Mouse (Mus musculus) limb, embryonic 15.5 days (tissue): ENCODE measurements at regions not wholly inside any gene's neighbourhood (a gene's known extent, or its start where the extent isn't known, plus 50 kb on each side); places are given as distances from the start of the nearest gene placed in this dataset.

Source experiments
- ATAC-seq: fragments of 200-750 bp; cut with Nextera tagmentation; 2 replicates; pipeline ENCODE4 v1.8.0; 2017; ENCODE audit warnings: low read depth, moderate TSS enrichment; ENCODE audit not compliant: insufficient number of reproducible peaks, low FRiP score, low TSS enrichment
- H3K27ac ChIP-seq: fragments of 300-500 bp; sonication (generic); 2 replicates; pipeline ENCODE4 v1.5.1; 2015; ENCODE audit warnings: moderate library complexity, mild to moderate bottlenecking, inconsistent platforms
- H3K27me3 ChIP-seq: fragments of 300-500 bp; sonication (generic); 2 replicates; pipeline ENCODE4 v1.6.1; 2015; ENCODE audit warnings: inconsistent platforms
- H3K36me3 ChIP-seq: fragments of 300-500 bp; sonication (generic); 2 replicates; pipeline ENCODE4 v1.6.1; 2015; ENCODE audit warnings: inconsistent platforms
- H3K4me1 ChIP-seq: fragments of 300-500 bp; sonication (generic); 2 replicates; pipeline ENCODE4 v1.6.1; 2015; ENCODE audit warnings: inconsistent platforms
- H3K4me2 ChIP-seq: fragments of 300-500 bp; sonication (generic); 2 replicates; pipeline ENCODE4 v1.6.1; 2015; ENCODE audit warnings: mild to moderate bottlenecking, inconsistent platforms
- H3K4me3 ChIP-seq: fragments of 300-500 bp; sonication (generic); 2 replicates; pipeline ENCODE4 v1.5.1; 2015; ENCODE audit warnings: mild to moderate bottlenecking, inconsistent platforms
- H3K9ac ChIP-seq: fragments of 300-500 bp; sonication (generic); 2 replicates; pipeline ENCODE4 v1.6.1; 2015; ENCODE audit warnings: inconsistent platforms
- H3K9me3 ChIP-seq: fragments of 300-500 bp; sonication (generic); 2 replicates; pipeline ENCODE4 v1.6.1; 2016; ENCODE audit warnings: inconsistent platforms
- WGBS: fragments of 180-500 bp; shearing (Covaris S2); methylation state at CpG from one replicate; pipeline ENCODE4 v1.1.7; 2015; 5-methylcytosine and 5-hydroxymethylcytosine counted together

DNA sequence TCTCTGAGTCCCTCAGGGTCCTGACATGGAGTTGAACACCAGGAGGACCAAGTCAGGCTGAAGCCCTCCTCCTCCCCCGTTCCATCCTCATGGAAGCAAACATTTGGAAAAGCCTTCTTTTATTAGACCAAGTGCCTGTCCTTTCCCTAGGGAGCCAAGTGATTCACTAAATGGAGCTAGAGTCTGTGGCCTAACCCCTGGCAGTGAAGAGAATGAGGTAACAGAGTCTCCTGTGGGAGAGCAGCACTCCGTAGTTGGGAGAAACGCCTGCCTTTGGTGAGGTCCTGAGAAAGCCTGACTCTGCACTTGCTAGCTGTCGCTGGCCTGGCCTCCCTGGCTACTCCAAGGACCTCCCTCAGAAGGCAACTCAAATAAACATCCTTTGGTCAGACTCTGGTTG lies 104.2 kb downstream of the Tle3 start:
- Histone ChIP-seq H3K9me3 (no peaks in the 10 kb centered on the region), H3K4me1 (no peaks in the 10 kb centered on the region), H3K9ac (no peak overlapping the region), H3K4me2 (no peak overlapping the region), H3K4me3 (no peak overlapping the region), H3K27me3 (no peaks in the 10 kb centered on the region), H3K27ac (no peak overlapping the region), H3K36me3 (no peaks in the 10 kb centered on the region)
- no peak for ATAC-seq
- 58% methylated on average over 4 of the region's 4 CpGs for WGBS

DNA sequence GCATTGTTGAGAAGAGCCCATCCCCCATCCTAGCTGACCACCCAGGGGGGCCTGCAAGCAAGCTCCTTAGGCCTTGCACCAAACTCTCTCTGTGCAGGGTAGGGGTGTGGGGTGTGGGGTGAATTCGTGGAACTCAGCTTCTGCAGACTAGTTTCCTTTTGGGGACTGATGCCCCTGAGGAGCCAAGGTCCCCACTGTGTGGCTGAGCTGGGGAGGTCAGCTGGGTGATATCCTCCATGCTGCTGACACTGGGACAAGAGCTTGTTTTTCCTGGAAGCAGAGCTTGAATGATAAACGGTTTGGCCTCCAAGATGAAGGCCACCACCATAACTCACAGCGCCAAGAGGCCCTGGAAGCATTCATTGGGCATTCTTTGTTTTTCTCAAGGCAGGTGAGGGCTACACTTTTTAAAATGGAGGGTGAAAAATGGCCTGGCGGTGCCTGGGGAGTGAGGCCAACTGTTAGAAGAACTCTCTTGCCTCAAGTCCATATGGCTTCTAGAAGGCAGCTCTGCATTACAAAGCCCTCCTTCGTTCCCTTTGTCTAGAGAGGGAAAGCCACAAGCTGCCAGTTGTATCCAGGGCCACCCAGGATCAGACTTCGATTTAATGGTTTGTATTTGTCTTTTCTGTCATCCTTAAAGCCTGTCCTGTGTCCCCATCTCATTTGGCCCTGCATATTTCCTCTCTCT lies 98.8 kb downstream of the Tle3 start:
- ATAC-seq: no peak
- no peak overlapping the region for H3K4me2 ChIP-seq
- H3K9ac ChIP-seq: no peak overlapping the region
- no peak overlapping the region for H3K4me3 ChIP-seq
- WGBS: 59% methylated on average over 6 of the region's 6 CpGs
- H3K27me3 ChIP-seq: no peaks in the 10 kb centered on the region
- H3K4me1 ChIP-seq: 0 out of 2 replicates have a peak, but pooled peaks cover 3% of the 10 kb centered on the region
- H3K27ac ChIP-seq: no peak overlapping the region
- no peaks in the 10 kb centered on the region for H3K36me3 ChIP-seq
- H3K9me3 ChIP-seq: no peaks in the 10 kb centered on the region

DNA sequence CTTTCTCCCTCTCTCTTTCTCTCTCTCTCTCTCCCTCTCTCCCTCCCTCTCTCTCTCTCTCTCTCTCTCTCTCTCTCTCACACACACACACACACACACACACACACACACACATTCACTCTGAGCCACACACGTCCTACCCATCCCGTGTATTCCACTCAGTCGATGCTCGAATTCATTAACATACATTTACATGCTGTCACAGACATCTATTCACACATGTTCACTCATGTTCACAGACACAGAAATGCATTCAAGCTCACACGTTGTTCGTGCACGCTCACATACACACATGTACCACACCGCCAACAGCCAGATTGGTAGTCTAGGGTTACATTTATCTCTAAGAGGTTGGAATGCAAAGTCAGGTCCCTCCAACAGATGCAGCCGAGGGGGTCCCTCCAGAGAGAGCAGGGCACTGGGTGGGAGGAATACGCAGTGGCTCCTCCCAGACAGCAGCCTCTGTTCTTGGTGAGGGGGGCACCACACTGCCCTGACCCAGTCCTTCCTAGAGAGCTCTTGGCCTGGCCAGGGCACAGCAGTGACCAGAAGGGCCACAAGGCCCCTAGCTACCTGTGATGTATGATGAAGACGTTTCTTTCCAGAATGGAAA lies 96.8 kb downstream of the Tle3 start:
- WGBS: 52% methylated on average over 11 of the region's 11 CpGs
- no peak overlapping the region for H3K27ac ChIP-seq
- no peak overlapping the region for H3K9ac ChIP-seq
- 0 out of 2 replicates have a peak, but pooled peaks cover 3% of the 10 kb centered on the region for H3K4me1 ChIP-seq
- no peak for ATAC-seq
- H3K9me3 ChIP-seq: 0 out of 2 replicates have a peak, but pooled peaks cover 4% of the 10 kb centered on the region
- no peaks in the 10 kb centered on the region for H3K36me3 ChIP-seq
- H3K27me3 ChIP-seq: no peaks in the 10 kb centered on the region
- H3K4me3 ChIP-seq: no peak overlapping the region
- no peak overlapping the region for H3K4me2 ChIP-seq

DNA sequence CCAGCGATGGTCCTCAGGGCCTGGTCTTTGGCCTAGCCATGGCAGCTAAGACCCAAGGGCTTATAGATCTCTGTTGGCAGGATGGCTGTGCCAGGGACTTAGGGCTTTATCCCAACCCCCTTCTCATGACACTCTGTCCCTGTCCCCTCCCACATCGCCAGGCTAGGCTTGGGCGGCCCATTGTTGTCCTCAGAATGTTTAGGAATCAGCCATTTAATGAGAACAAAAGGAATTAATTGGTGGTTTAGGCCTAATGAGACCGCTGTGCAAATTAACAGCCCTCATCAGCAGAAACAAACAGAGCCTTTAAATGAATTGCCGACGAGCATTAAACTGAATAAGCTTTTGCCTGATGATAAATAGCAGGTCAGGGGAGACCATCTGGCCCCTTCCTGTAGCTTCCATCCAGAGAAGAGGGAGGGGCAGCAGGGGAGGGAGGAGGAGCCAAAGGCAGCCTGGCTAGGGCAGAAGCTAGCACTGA lies 96.2 kb downstream of the Tle3 start:
- ATAC-seq: no peak
- Histone ChIP-seq H3K27me3 (no peaks in the 10 kb centered on the region), H3K4me3 (no peak overlapping the region), H3K4me1 (0 out of 2 replicates have a peak, but pooled peaks cover 3% of the 10 kb centered on the region), H3K9me3 (0 out of 2 replicates have a peak, but pooled peaks cover 4% of the 10 kb centered on the region), H3K4me2 (no peak overlapping the region), H3K36me3 (no peaks in the 10 kb centered on the region), H3K9ac (no peak overlapping the region), H3K27ac (no peak overlapping the region)
- WGBS: 28% methylated on average over 6 of the region's 6 CpGs
